12 mouse cellular contexts compared by ENCODE assay signal in genomic region chr4:150590621-150591282, GRCm38 (mm10).
DNase-seq lines count a peak whose midpoint lies in the region; ATAC-seq lines count a peak whose summit lies in the region.
"Had no signal": no experiment of that assay in that cellular context is flagged by ENCODE, and none has a peak within 500 bp of the region (broad histone marks: within the 10 kb centered on the region; RNA-seq: fewer than 3 reads in every experiment).

No protein-coding gene starts in this region.

- DNase-seq in hindbrain, embryonic 14.5 days (ENCODE audit: low spot score): no peak
- DNase-seq in kidney, postnatal 14 days: peak; percentile 68
- no peak for DNase-seq in right cerebral cortex, adult 18-20 months
- no peak for DNase-seq in left cerebral cortex, adult 18-20 months (ENCODE audit: low spot score in 2 of 2)
- DNase-seq: adrenal gland, adult 8-10 months had no signal

- WGBS in hindbrain, embryonic 14.5 days: 39% methylated on average over 3 of the region's 3 CpGs
- 47% methylated on average over 3 of the region's 3 CpGs for WGBS in hindbrain, embryonic 13.5 days
- WGBS in neural tube, embryonic 13.5 days: 35% methylated on average over 3 of the region's 3 CpGs
- WGBS in neural tube, embryonic 15.5 days: 35% methylated on average over 3 of the region's 3 CpGs
- WGBS in stomach, embryonic 16.5 days: 30% methylated on average over 3 of the region's 3 CpGs

- no peaks in the 10 kb centered on the region for H3K9me3 ChIP-seq in hindbrain, embryonic 14.5 days (ENCODE audit: control insufficient read depth, low read length)
- no peaks in the 10 kb centered on the region for H3K9me3 ChIP-seq in hindbrain, embryonic 13.5 days
- H3K9me3 ChIP-seq in neural tube, embryonic 13.5 days: no peaks in the 10 kb centered on the region
- H3K9me3 ChIP-seq in neural tube, embryonic 15.5 days (replicated peaks): no peaks in the 10 kb centered on the region
- H3K9me3 ChIP-seq in stomach, embryonic 16.5 days (replicated peaks; ENCODE audit: control insufficient read depth, low read length): no peaks in the 10 kb centered on the region
- H3K9me3 ChIP-seq: hindbrain, embryonic 10.5 days had no signal

- H3K36me3 ChIP-seq in hindbrain, embryonic 14.5 days (replicated peaks; ENCODE audit: control insufficient read depth, insufficient read depth): no peaks in the 10 kb centered on the region
- no peaks in the 10 kb centered on the region for H3K36me3 ChIP-seq in hindbrain, embryonic 13.5 days
- H3K36me3 ChIP-seq in neural tube, embryonic 13.5 days: no peaks in the 10 kb centered on the region
- H3K36me3 ChIP-seq in neural tube, embryonic 15.5 days: no peaks in the 10 kb centered on the region
- no peaks in the 10 kb centered on the region for H3K36me3 ChIP-seq in stomach, embryonic 16.5 days (ENCODE audit: control insufficient read depth, insufficient read depth, low read length)
- H3K36me3 ChIP-seq: hindbrain, embryonic 10.5 days had no signal

- no peaks in the 10 kb centered on the region for H3K27me3 ChIP-seq in hindbrain, embryonic 14.5 days (ENCODE audit: control insufficient read depth, insufficient read depth, low read length)
- H3K27me3 ChIP-seq in hindbrain, embryonic 13.5 days: no peaks in the 10 kb centered on the region
- H3K27me3 ChIP-seq in neural tube, embryonic 13.5 days: no peaks in the 10 kb centered on the region
- H3K27me3 ChIP-seq in neural tube, embryonic 15.5 days (replicated peaks): no peaks in the 10 kb centered on the region
- no peaks in the 10 kb centered on the region for H3K27me3 ChIP-seq in stomach, embryonic 16.5 days (ENCODE audit: control insufficient read depth, insufficient read depth, low read length)

- no peak overlapping the region for H3K9ac ChIP-seq in hindbrain, embryonic 14.5 days
- no peak overlapping the region for H3K9ac ChIP-seq in hindbrain, embryonic 13.5 days
- no peak overlapping the region for H3K9ac ChIP-seq in neural tube, embryonic 13.5 days
- no peak overlapping the region for H3K9ac ChIP-seq in neural tube, embryonic 15.5 days (replicated peaks)
- no peak overlapping the region for H3K9ac ChIP-seq in stomach, embryonic 16.5 days (ENCODE audit: low read length)

- peaks cover 44% of the 10 kb centered on the region for H3K4me1 ChIP-seq in hindbrain, embryonic 14.5 days (replicated peaks; ENCODE audit: control insufficient read depth, insufficient read depth, low read length)
- H3K4me1 ChIP-seq in hindbrain, embryonic 13.5 days (replicated peaks): peaks cover 64% of the 10 kb centered on the region
- H3K4me1 ChIP-seq in neural tube, embryonic 13.5 days (replicated peaks): peaks cover 70% of the 10 kb centered on the region
- peaks cover 56% of the 10 kb centered on the region for H3K4me1 ChIP-seq in neural tube, embryonic 15.5 days
- H3K4me1 ChIP-seq in stomach, embryonic 16.5 days (ENCODE audit: control insufficient read depth, insufficient read depth, low read length): peaks cover 70% of the 10 kb centered on the region

- no peak for ATAC-seq in hindbrain, embryonic 14.5 days (ENCODE audit: low FRiP score)
- no peak for ATAC-seq in hindbrain, embryonic 13.5 days (ENCODE audit: low FRiP score)
- no peak for ATAC-seq in neural tube, embryonic 13.5 days (ENCODE audit: low read depth)
- ATAC-seq in neural tube, embryonic 15.5 days (ENCODE audit: low FRiP score): no peak
- ATAC-seq in stomach, embryonic 16.5 days (ENCODE audit: insufficient read depth, low FRiP score): no peak

- H3K4me3 ChIP-seq in hindbrain, embryonic 14.5 days (replicated peaks; ENCODE audit: low read length): no peak overlapping the region
- H3K4me3 ChIP-seq in hindbrain, embryonic 13.5 days: no peak overlapping the region
- H3K4me3 ChIP-seq in neural tube, embryonic 13.5 days: no peak overlapping the region
- H3K4me3 ChIP-seq in neural tube, embryonic 15.5 days (replicated peaks): no peak overlapping the region
- no peak overlapping the region for H3K4me3 ChIP-seq in stomach, embryonic 16.5 days (replicated peaks; ENCODE audit: low read length)
- H3K4me3 ChIP-seq: hindbrain, embryonic 10.5 days had no signal

- H3K27ac ChIP-seq in hindbrain, embryonic 14.5 days: peak overlapping the region; percentile 26; the same call in 1 of the 2 replicates
- H3K27ac ChIP-seq in hindbrain, embryonic 13.5 days: no peak overlapping the region
- peak overlapping the region; percentile 18; the same call in 1 of the 2 replicates for H3K27ac ChIP-seq in neural tube, embryonic 13.5 days (replicated peaks)
- no peak overlapping the region for H3K27ac ChIP-seq in neural tube, embryonic 15.5 days (replicated peaks)
- H3K27ac ChIP-seq in stomach, embryonic 16.5 days (ENCODE audit: low read length): peak overlapping the region; percentile 57; the same call in 1 of the 2 replicates
- H3K27ac ChIP-seq: hindbrain, embryonic 10.5 days; liver, embryonic 14.5 days had no signal

- no peak overlapping the region for H3K4me2 ChIP-seq in hindbrain, embryonic 14.5 days (replicated peaks)
- no peak overlapping the region for H3K4me2 ChIP-seq in hindbrain, embryonic 13.5 days
- H3K4me2 ChIP-seq in neural tube, embryonic 13.5 days: no peak overlapping the region
- H3K4me2 ChIP-seq in neural tube, embryonic 15.5 days: no peak overlapping the region
- H3K4me2 ChIP-seq in stomach, embryonic 16.5 days (ENCODE audit: low read depth, low read length): no peak overlapping the region
- H3K4me2 ChIP-seq: midbrain, embryonic 11.5 days had no signal

Comparison
In these comparisons a context has a peak if more than half of its experiments do, and no peak if none do; other contexts are left out.
1. H3K27ac ChIP-seq: peak in hindbrain, embryonic 14.5 days (single experiment), neural tube, embryonic 13.5 days (single experiment) and stomach, embryonic 16.5 days (single experiment); none in hindbrain, embryonic 13.5 days (single experiment) and neural tube, embryonic 15.5 days (single experiment).